In the genomic region with DNA sequence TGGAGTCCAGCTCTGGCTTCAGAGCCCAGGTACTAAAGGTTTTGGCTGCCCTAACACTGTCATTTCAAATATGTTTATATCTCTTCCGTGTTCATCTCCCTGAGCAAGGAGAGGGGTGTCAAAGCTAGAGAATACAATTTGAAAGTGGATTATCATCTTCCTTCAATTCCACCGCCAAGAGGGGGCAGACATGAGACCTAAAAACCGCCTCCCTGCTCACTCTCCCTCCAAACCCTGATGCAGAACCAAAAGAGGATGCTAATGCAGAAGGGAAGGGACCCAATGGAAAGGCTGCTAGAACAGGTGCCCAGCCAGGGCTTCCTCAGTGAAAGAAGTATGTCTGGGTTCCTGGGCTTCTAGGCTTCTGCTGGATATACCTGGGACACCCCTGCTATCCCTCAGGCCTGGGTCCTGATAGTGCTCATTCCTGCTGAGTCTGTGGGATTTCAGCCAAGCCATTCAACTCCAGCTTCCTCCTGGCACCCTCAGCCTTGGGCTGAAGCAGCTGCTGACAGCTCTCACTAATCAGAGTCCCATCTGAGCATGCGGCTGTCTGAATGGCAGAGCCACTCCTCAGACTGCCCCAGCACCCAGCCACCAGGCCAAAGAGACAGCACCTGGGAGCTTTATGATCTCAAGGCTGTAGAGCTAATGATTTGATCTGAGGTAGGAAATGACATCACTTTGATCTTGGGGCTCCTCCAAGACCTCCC, we compare ENCODE assay signal across 11 mouse cellular contexts. TPM values are rescaled to one million over a fixed set of nuclear protein-coding genes. Genes with fewer than 3 reads are reported as not detected.
DNase-seq lines count a peak whose midpoint lies in the region; ATAC-seq and TF ChIP-seq lines count a peak whose summit lies in the region.
"Had no signal": no experiment of that assay in that cellular context is flagged by ENCODE, and none has a peak within 500 bp of the region (broad histone marks: within the 10 kb centered on the region; RNA-seq: fewer than 3 reads in every experiment).

No protein-coding gene starts in this region.

- no peak overlapping the region for H3K4me2 ChIP-seq in forebrain, embryonic 13.5 days
- no peak overlapping the region for H3K4me2 ChIP-seq in forebrain, embryonic 12.5 days
- H3K4me2 ChIP-seq: heart, embryonic 13.5 days; liver, embryonic 11.5 days had no signal

- H3K36me3 ChIP-seq in forebrain, embryonic 13.5 days (ENCODE audit: poor library complexity, severe bottlenecking) = peaks cover 23% of the 10 kb centered on the region
- peaks cover 6% of the 10 kb centered on the region for H3K36me3 ChIP-seq in forebrain, embryonic 12.5 days (replicated peaks)
- H3K36me3 ChIP-seq: heart, embryonic 13.5 days had no signal

- H3K27ac ChIP-seq in forebrain, embryonic 13.5 days = peak overlapping the region; percentile 51
- no peak overlapping the region for H3K27ac ChIP-seq in forebrain, embryonic 12.5 days
- 0 out of 2 replicates have a peak overlapping the region, but pooled peaks have one; percentile 28 for H3K27ac ChIP-seq in left cerebral cortex, adult 2 months
- H3K27ac ChIP-seq: heart, embryonic 13.5 days had no signal

- no peak for ATAC-seq in forebrain, embryonic 13.5 days
- no peak for ATAC-seq in forebrain, embryonic 12.5 days (ENCODE audit: low FRiP score)

- no peak overlapping the region for H3K4me3 ChIP-seq in forebrain, embryonic 13.5 days
- no peak overlapping the region for H3K4me3 ChIP-seq in forebrain, embryonic 12.5 days (replicated peaks)
- H3K4me3 ChIP-seq in left cerebral cortex, adult 2 months = no peak overlapping the region
- H3K4me3 ChIP-seq: erythroblast, embryonic 14.5 days; heart, embryonic 13.5 days had no signal

- DNase-seq in left cerebral cortex, adult 2 months (ENCODE audit: extremely low spot score in 1 of 2, low spot score in 2 of 2) = peak in 1 of 2 experiments; percentile 40
- DNase-seq in left cerebral cortex, adult 8-10 months (ENCODE audit: low spot score in 2 of 2) = no peak
- peak; percentile 3 for DNase-seq in 416B (ENCODE audit: low read depth)
- peak; percentile 48 for DNase-seq in cerebellum, adult 8-10 months
- no peak for DNase-seq in adrenal gland, postnatal 25 days
- DNase-seq in frontal cortex, postnatal 25 days (ENCODE audit: low spot score in 2 of 2) = no peak

- no peaks in the 10 kb centered on the region for H3K9me3 ChIP-seq in forebrain, embryonic 13.5 days (replicated peaks)
- H3K9me3 ChIP-seq in forebrain, embryonic 12.5 days = no peaks in the 10 kb centered on the region
- H3K9me3 ChIP-seq: heart, embryonic 13.5 days had no signal

- intact Hi-C loops in left cerebral cortex, adult 2 months (cut with DNase I) = no loop called here

- 34% methylated on average over 4 of the region's 4 CpGs for WGBS in forebrain, embryonic 13.5 days
- 38% methylated on average over 4 of the region's 4 CpGs for WGBS in forebrain, embryonic 12.5 days

- H3K4me1 ChIP-seq in forebrain, embryonic 13.5 days = peaks cover 18% of the 10 kb centered on the region
- no peaks in the 10 kb centered on the region for H3K4me1 ChIP-seq in forebrain, embryonic 12.5 days

- no peak overlapping the region for H3K9ac ChIP-seq in forebrain, embryonic 13.5 days
- H3K9ac ChIP-seq in forebrain, embryonic 12.5 days = no peak overlapping the region
- H3K9ac ChIP-seq: heart, embryonic 13.5 days had no signal

- TF ChIP-seq CTCF in left cerebral cortex, adult 2 months (IDR thresholded peaks at IDR 0.05) = peak; percentile 44

- H3K27me3 ChIP-seq in forebrain, embryonic 13.5 days = no peaks in the 10 kb centered on the region
- no peaks in the 10 kb centered on the region; the same call in 1 of the 2 replicates for H3K27me3 ChIP-seq in forebrain, embryonic 12.5 days

RNA-seq across cellular contexts. Expression of gene Insyn1, which starts 8.2 kb away (rescaled TPM):
- polyA plus RNA-seq in forebrain, embryonic 13.5 days (2015; fragmentation: Nextera tagmentation; extraction: Ambion mirVana) = 2.8 and 3.5 TPM in 2 replicates
- 4.0 and 4.7 TPM in 2 replicates for polyA plus RNA-seq in forebrain, embryonic 12.5 days (2016; fragmentation: Nextera tagmentation; extraction: Ambion mirVana)
- 100 to 1,000 TPM; 214 to 230 TPM for total RNA-seq in left cerebral cortex, adult 2 months (2021)
- 100 to 1,000 TPM; 194 to 230 (median 210) TPM for total RNA-seq in left cerebral cortex, adult 8-10 months (2022)
- 8.0 and 10.2 TPM in 2 replicates for total RNA-seq in adrenal gland, postnatal 25 days (2021)
- polyA plus RNA-seq: erythroblast, embryonic 14.5 days had no signal

RNA-seq across cellular contexts. Expression of gene Cd276, which starts 58.6 kb away (rescaled TPM):
- polyA plus RNA-seq in forebrain, embryonic 13.5 days (2015; fragmentation: Nextera tagmentation; extraction: Ambion mirVana) = 23.0 and 28.3 TPM in 2 replicates
- polyA plus RNA-seq in forebrain, embryonic 12.5 days (2016; fragmentation: Nextera tagmentation; extraction: Ambion mirVana) = 32.2 and 35.9 TPM in 2 replicates
- 1 to 10 TPM; 7.3 to 8.0 TPM for total RNA-seq in left cerebral cortex, adult 2 months (2021)
- 1 to 10 TPM; 7.8 to 9.5 (median 8.7) TPM for total RNA-seq in left cerebral cortex, adult 8-10 months (2022)
- 13.6 and 18.3 TPM in 2 replicates for total RNA-seq in adrenal gland, postnatal 25 days (2021)
- polyA plus RNA-seq: erythroblast, embryonic 14.5 days had no signal

Comparison
In these comparisons a context has a peak if more than half of its experiments do, and no peak if none do; other contexts are left out.
1. DNase-seq: peak in 416B (single experiment) and cerebellum, adult 8-10 months (single experiment); none in left cerebral cortex, adult 8-10 months (0 of 2), adrenal gland, postnatal 25 days (single experiment) and frontal cortex, postnatal 25 days (0 of 2).
2. RNA of gene Insyn1, which starts 8.2 kb away (total RNA-seq): 214 to 230 TPM in left cerebral cortex, adult 2 months and 194 to 230 TPM in left cerebral cortex, adult 8-10 months; 8.0 to 10.2 TPM in adrenal gland, postnatal 25 days; every median in the first group is over 10 times any median in the second.